Mouse (Mus musculus) fat pad, adult 2 months (tissue): ENCODE measurements at regions not wholly inside any gene's neighbourhood (a gene's known extent, or its start where the extent isn't known, plus 50 kb on each side); places are given as distances from the start of the nearest gene placed in this dataset.

Source experiments
- DNase-seq: peaks from one replicate; pipeline ENCODE4 v3.0.0-alpha.2; 2011; ENCODE audit warnings: low read depth, low spot score; ENCODE audit errors: extremely low read depth

- no peak for DNase-seq
These were observed 186.6 kb upstream of the Habp2 start for GRCm38 (mm10) chr19:56100131-56100872.

DNA sequence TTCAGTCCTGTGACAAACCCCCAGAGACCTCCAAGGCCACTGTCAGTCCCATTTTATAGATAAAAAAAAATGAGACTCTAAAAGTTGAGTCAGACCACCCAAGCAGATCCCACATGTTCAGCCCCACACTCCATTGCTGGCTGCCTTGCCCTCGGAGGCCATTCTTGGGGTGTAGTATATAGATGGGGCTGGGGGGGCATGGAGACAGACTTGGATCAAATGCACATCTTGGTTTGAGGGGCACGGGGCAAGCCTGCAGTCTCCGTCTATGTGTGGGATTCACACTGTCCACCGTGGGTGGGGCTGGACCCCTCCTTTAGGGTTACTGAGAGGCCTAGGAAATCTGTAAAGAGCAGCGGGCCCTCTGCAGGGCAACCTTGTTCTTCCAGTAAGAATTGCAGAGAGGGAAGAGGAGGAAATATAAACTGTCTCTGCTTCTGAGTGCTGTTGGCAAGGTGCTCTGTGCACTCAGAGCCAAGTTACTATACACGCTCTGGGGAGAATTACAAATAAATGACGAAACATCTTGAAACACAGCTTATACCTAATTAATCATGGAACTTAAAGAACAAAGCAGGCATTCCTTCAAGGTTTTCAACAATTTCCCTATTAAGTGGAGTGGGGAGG, 184.4 kb upstream of the Habp2 start:
- peak; percentile 64 for DNase-seq

DNA sequence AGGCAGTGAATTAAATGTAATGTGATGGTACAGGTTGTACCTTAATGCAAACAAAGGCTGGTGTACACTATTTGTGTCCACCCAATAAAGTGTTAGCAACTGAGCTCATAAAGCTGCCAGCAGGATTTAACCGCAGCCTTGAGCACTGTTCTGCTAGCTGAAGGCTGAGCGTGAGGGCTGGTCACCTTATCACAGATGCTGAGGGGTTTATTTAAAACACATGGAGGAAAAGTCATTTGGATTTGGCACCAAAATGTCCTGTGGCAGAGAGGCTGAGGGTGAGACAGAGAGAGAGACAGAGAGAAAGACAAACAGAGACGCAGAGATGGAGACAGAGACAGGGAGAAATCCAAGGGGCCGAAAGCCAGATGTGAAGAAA, 181.9 kb upstream of the Habp2 start:
- no peak for DNase-seq

- no peak for DNase-seq
These were observed 181.4 kb upstream of the Habp2 start for GRCm38 (mm10) chr19:56105452-56106091.

DNA sequence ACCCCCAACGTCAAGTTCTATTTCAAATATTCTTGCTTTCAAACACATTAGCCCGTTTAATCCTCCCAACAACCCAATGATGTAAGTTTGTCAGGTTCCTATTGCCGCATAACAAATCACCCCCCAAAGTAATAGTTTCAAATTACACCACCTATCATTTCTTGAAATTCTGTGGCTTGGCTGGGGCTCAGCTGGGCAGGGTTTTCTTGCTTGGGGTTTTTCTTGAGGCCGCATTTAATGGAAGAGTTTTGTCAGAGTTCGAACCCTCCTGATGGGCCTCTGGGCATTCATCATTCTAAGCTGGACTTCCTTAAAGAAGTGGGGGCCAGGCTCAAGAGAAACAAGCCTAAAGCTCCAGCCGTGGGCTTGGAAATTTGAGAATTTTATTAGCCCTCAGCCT, 178.1 kb upstream of the Habp2 start:
- DNase-seq: no peak

DNA sequence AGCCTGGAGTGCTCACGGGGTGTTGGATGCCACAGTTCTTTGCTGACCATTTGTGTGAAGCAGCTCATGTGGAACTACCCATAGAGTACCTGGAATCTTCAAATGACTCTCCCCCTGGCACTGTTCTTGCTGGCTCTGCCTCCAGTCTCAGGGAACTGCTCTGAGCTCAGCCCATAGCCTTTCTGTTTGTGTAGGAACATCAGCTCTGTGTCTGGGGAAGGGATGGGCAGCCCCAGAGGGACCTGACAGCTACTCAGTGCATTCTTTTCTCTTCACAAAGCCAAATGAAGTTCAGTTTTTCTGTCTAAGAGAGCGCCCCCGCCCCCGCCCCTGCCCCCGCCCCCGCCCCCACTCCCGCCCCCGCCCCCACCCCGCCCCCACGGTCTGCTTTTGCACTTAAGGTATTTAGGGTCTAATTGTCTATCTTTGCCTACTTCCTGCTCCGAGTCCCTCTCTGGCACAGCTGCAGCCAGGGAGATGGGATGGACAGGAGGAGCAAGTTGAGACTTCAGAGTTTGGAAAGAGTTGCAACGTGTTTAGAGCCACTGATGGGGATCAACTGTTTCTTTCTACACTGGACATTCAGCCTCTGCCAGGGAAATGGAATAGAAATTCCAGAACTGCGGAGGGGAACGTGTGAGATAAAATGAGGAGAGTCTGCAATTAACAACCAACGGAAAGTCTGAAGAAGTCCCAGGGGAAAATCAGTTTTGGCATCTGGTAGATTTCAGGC, 171.2 kb upstream of the Habp2 start:
- DNase-seq: no peak

DNA sequence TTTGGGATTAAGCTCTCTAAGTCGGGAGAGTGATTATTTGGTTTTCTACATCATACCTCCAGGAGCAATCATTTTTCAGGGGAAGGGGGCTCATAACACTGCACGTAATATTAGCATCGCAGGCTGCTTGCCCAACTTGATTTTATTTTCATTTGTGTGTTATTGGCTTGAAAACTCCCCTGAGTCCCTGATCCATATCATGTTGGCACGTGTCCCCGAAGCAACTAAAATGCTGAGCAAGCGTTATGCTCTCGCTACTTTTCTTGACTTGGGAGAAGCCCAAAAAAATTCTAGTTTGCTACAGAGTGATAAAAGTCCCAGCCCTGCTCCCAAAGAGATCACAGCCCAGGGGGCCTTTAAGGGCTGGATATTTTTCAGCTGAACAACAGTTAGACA, 170.7 kb upstream of the Habp2 start:
- DNase-seq: no peak

DNA sequence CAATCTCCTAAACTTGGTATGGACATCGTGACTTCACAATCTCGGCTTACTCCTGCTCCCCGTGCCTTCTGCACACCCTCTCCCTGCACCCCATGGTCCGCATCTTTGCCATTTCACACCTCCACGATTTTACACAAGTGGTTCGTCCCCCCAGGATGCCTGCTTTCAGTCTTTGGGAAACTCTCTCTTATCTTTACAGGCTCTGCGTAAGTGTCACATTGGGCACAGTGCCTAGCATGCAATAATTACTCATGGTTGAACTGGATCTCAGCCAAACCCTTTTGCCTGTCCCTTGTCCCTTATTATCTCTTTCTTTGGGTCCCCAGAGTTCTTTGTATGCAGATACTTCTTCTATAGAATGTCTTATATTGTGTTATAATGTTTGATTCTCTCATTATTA, 166.2 kb upstream of the Habp2 start:
- no peak for DNase-seq

DNA sequence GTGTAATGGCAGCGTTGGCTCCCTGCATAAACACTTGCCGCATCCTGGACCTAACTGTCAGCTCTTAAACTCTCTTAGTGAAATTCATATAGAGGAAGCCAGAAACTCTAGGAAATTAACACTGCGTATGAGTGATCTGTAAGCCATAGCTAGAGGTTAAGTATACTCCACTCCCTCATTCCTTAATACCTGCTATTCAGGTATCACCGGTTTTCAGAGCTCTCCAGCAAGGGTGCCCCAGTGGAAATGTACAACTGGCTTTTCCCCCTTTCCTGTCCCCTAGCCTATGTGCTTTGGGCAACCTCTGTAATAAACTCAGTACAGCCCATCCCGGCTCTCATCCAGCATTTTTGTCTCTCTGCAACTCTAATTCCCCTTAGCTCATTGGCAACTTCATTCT, 164.8 kb upstream of the Habp2 start:
- no peak for DNase-seq

- DNase-seq: no peak
These were observed 155.4 kb upstream of the Habp2 start for GRCm38 (mm10) chr19:56131556-56131955.

GRCm38 (mm10) chr19:56132911-56133562, 153.9 kb upstream of the Habp2 start:
- DNase-seq: no peak

DNA sequence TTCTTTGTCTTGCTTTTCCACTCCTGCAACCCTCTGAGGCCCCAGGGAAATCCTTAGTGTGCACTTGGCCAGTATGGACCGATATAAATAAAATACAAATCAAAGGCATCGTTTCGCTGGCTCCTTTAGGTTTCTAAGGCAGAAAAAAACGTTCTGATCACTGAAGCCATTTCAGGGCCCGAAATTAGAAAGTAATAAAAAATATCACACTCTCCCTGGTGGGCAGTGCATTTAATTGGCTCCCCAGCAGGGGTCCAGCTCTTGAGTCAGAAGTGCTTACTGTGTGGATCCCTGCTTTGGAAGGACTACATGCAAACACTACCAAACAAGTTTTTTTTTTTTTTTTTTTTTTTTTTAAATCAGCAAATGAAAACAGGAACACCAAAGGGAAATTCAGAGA, 153.4 kb upstream of the Habp2 start:
- no peak for DNase-seq

GRCm38 (mm10) chr19:56134081-56134818, 152.7 kb upstream of the Habp2 start:
- DNase-seq: no peak

DNA sequence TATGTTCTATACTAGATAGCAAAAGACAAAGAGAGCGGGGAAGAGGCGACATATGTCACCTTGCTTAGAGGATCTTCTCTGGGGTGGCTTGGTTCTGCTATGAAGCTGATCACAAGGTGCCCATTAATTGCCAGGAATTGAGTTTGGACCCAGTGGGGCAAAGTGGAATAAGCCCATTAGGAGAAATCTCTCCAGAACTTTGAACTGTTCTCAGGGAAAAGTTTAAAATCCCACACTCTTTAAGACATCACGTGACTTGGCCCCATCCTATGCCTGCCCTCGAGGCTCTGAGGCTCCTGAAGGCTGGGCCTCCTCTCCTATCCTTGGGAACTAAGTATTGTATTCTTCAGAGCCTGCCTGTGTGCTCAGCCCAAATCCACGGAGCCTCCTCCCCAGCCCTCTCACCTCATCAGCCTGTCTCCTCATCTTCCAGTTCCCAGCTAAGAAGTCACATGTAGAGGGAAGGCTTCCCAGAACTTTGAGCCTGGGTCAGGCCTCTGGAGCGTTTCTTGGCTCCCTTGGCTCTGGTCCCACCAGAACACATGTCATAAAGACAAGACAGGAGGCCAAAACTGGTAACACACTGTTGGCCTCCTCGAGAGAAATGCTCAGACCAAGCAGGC, 151.5 kb upstream of the Habp2 start:
- DNase-seq: no peak

- DNase-seq: no peak
These were observed 146.4 kb upstream of the Habp2 start for GRCm38 (mm10) chr19:56140540-56140939.

DNA sequence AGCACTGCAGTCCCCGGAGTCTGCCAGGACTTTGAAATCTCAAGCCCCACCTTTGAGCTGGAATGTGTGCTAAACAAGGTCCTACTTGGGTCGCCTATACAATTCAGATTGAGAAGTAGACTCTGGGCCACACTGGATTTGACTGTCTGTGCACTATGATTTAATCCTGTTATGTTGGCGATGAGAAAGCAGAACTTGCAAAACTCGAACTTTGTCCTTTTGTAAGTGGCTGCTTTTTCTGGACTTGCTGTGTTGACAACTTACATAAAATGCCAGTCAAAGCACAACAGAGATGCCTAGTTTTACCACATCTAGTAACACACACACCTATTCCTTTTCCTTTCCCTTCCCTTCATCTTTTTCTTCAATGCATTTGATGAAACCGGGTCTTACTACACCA, 142.7 kb upstream of the Habp2 start:
- no peak for DNase-seq

- DNase-seq: no peak
These were observed 129.8 kb upstream of the Habp2 start for GRCm38 (mm10) chr19:56157120-56157519.

- DNase-seq: no peak
These were observed 124.8 kb upstream of the Habp2 start for GRCm38 (mm10) chr19:56162156-56162555.

DNA sequence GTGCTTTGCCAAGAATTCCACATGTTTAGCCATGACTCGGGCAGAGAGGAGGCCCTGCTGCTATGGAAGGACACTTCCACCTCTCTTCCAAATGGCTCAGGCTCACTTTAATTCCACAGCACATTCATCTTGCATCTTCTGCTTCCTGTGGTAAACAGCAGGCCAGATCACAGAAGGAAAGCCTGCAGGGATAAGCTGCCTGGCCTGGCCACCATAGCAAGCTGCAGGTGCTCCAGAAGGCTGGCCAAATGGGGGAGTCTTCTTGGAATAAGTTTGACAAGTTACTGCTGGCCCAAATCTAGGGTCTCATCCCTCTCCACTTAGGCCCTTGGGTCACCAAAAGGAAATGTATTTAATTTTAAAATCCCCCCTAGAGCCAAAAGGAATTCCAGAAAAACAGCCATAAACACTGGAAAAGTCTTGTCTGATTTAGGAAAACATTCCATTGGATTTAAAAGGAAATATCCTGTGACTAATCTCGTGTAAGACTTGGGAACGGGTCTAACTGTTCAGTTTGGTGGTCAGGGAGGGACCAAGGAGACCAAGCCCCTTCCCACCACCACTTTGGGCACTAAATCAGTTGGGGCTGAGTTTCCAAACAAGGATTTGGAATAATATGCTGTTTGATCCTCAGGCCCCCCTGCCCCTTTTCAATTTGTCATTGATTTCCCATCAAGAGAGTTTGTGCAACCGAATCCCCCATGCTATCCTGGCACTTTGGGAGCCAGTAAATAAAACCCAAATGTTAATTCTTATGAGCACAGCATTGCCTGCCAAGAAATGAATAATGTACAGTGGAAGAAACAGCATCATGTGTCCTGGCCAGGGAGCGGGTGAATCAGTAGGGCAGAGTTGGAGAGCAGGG, 117.6 kb upstream of the Habp2 start:
- no peak for DNase-seq
